Mouse (Mus musculus) CH12.LX (cell line): Measurements from ENCODE around the gene Por.

Experiments used
- CHD1 ChIP-seq: IDR thresholded peaks from 2 replicates; pipeline ENCODE4 v1.6.1; 2012; ENCODE audit warnings: low read depth, low read length, improper control_type of control experiment, inconsistent platforms
- CTCF ChIP-seq, 2 experiments: IDR thresholded peaks in 1 of 2; conservative IDR thresholded peaks in 1 of 2; 2 replicates each; pipeline ENCODE4 v1.5.1; 2011 to 2012; ENCODE audit warnings: low read depth in 2 of 2, low read length in 2 of 2, improper control_type of control experiment in 1 of 2, inconsistent platforms in 1 of 2, mild to moderate bottlenecking in 1 of 2, moderate library complexity in 1 of 2
- MAX ChIP-seq: IDR thresholded peaks from 2 replicates; pipeline ENCODE4 v1.6.1; 2011; ENCODE audit warnings: low read length, improper control_type of control experiment
- NELFE ChIP-seq: IDR thresholded peaks from 2 replicates; pipeline ENCODE4 v1.6.1; 2011; ENCODE audit warnings: low read depth, low read length, improper control_type of control experiment
- POLR2A ChIP-seq: IDR thresholded peaks from 2 replicates; pipeline ENCODE4 v1.6.1; 2011; ENCODE audit warnings: low read depth, mild to moderate bottlenecking, improper control_type of control experiment, low read length
- POLR2AphosphoS2 ChIP-seq: IDR thresholded peaks from 2 replicates; pipeline ENCODE4 v1.6.1; 2011; ENCODE audit warnings: low read depth, low read length, improper control_type of control experiment
- SIN3A ChIP-seq: IDR thresholded peaks from 2 replicates; pipeline ENCODE4 v1.6.1; 2012; ENCODE audit warnings: low read length, improper control_type of control experiment, inconsistent platforms
- SMC3 ChIP-seq: IDR thresholded peaks from 2 replicates; pipeline ENCODE4 v1.6.1; 2011; ENCODE audit warnings: low read depth, low read length, improper control_type of control experiment
- ZKSCAN1 ChIP-seq: IDR thresholded peaks from 2 replicates; pipeline ENCODE4 v1.6.1; 2012; ENCODE audit warnings: low read depth, inconsistent platforms, low read length, improper control_type of control experiment, borderline replicate concordance

- no peak for TF ChIP-seq CTCF (conservative IDR thresholded peaks at IDR 0.05 in 1 of 2, IDR thresholded peaks at IDR 0.05 in 1 of 2; ENCODE audit: low read depth in 2 of 2, low read length in 2 of 2)
- TF ChIP-seq SMC3, result no peak
- TF ChIP-seq ZKSCAN1, result no peak
- TF ChIP-seq SIN3A, result no peak
- no peak for TF ChIP-seq MAX
- no peak for TF ChIP-seq POLR2A
- TF ChIP-seq CHD1, result no peak
- TF ChIP-seq NELFE, result no peak
- no peak for TF ChIP-seq POLR2AphosphoS2
Measured at GRCm38 (mm10) chr5:135666890-135667289, 2.9 kb upstream of the Por start.
